Mouse (Mus musculus): Measurements from ENCODE around the gene Klk14. TPM values are rescaled to one million over a fixed set of nuclear protein-coding genes. Genes with fewer than 3 reads are reported as not detected.

Klk14 gene
- polyA plus RNA-seq (2012; rRNA removed) = 0.09 TPM in 1 of 2 replicates, not detected in the other

- Histone ChIP-seq H3K36me3 (ENCODE audit: control insufficient read depth, insufficient read depth, low read length) (no peaks in the 10 kb centered on the region), H3K27ac (ENCODE audit: insufficient read depth, low read depth, low read length) (no peak within 1 kb of the TSS), H3K27me3 (ENCODE audit: control insufficient read depth, insufficient read depth, low read length) (no peaks in the 10 kb centered on the region), H3K4me3 (ENCODE audit: low read depth, low read length) (no peak within 1 kb of the TSS), H3K4me1 (ENCODE audit: control insufficient read depth, insufficient read depth, insufficient read length, low read length) (no peaks in the 10 kb centered on the region)
- TF ChIP-seq CTCF (IDR thresholded peaks at IDR 0.05; ENCODE audit: extremely low read depth, insufficient read length, insufficient replicate concordance, low read depth, low read length) (no peak), POLR2A (IDR thresholded peaks at IDR 0.05; ENCODE audit: low read depth, low read length) (no peak)
Measured at GRCm38 (mm10) chr7:43690118-43690517, at the start of gene Klk14. Klk14 (plus strand) TSS chr7:43690418.

- 65% methylated on average over 5 of the region's 5 CpGs for whole genome bisulfite sequencing
- no peak overlapping the region for H3K4me3 ChIP-seq (ENCODE audit: low read depth, low read length)
- peak overlapping the region; percentile 49; the same call in 1 of the 2 replicates for H3K27ac ChIP-seq (ENCODE audit: insufficient read depth, low read depth, low read length)
- no peaks in the 10 kb centered on the region for H3K27me3 ChIP-seq (ENCODE audit: control insufficient read depth, insufficient read depth, low read length)
- H3K4me1 ChIP-seq (ENCODE audit: control insufficient read depth, insufficient read depth, insufficient read length, low read length) = no peaks in the 10 kb centered on the region; the same call in 1 of the 2 replicates
- H3K36me3 ChIP-seq (ENCODE audit: control insufficient read depth, insufficient read depth, low read length) = no peaks in the 10 kb centered on the region
- no peak for TF ChIP-seq POLR2A (IDR thresholded peaks at IDR 0.05; ENCODE audit: low read depth, low read length)
- no peak for TF ChIP-seq CTCF (IDR thresholded peaks at IDR 0.05; ENCODE audit: extremely low read depth, insufficient read length, insufficient replicate concordance, low read depth, low read length)
Measured at GRCm38 (mm10) chr7:43642587-43642986, 47.6 kb upstream of the Klk14 start.

- Histone ChIP-seq H3K27ac (ENCODE audit: insufficient read depth, low read depth, low read length) (peak overlapping the region; percentile 49), H3K36me3 (ENCODE audit: control insufficient read depth, insufficient read depth, low read length) (no peaks in the 10 kb centered on the region), H3K4me3 (ENCODE audit: low read depth, low read length) (no peak overlapping the region), H3K27me3 (ENCODE audit: control insufficient read depth, insufficient read depth, low read length) (no peaks in the 10 kb centered on the region), H3K4me1 (ENCODE audit: control insufficient read depth, insufficient read depth, insufficient read length, low read length) (no peaks in the 10 kb centered on the region; the same call in 1 of the 2 replicates)
- no peak for TF ChIP-seq POLR2A (IDR thresholded peaks at IDR 0.05; ENCODE audit: low read depth, low read length)
- no peak for TF ChIP-seq CTCF (IDR thresholded peaks at IDR 0.05; ENCODE audit: extremely low read depth, insufficient read length, insufficient replicate concordance, low read depth, low read length)
- WGBS = 81% methylated on average over 17 of the region's 17 CpGs
Measured at GRCm38 (mm10) chr7:43643046-43643652, 47.1 kb upstream of the Klk14 start.

GRCm38 (mm10) chr7:43652683-43653082 is 37.5 kb upstream of the Klk14 start:
- TF ChIP-seq CTCF (IDR thresholded peaks at IDR 0.05; ENCODE audit: extremely low read depth, insufficient read length, insufficient replicate concordance, low read depth, low read length) (no peak), POLR2A (IDR thresholded peaks at IDR 0.05; ENCODE audit: low read depth, low read length) (no peak)
- H3K4me3 ChIP-seq (ENCODE audit: low read depth, low read length) = no peak overlapping the region
- H3K36me3 ChIP-seq (ENCODE audit: control insufficient read depth, insufficient read depth, low read length) = no peaks in the 10 kb centered on the region
- H3K27me3 ChIP-seq (ENCODE audit: control insufficient read depth, insufficient read depth, low read length) = no peaks in the 10 kb centered on the region
- H3K27ac ChIP-seq (ENCODE audit: insufficient read depth, low read depth, low read length) = no peak overlapping the region
- 68% methylated on average over 6 of the region's 6 CpGs for WGBS
- H3K4me1 ChIP-seq (ENCODE audit: control insufficient read depth, insufficient read depth, insufficient read length, low read length) = no peaks in the 10 kb centered on the region

- 51% methylated on average over 3 of the region's 3 CpGs for WGBS
- Histone ChIP-seq H3K4me3 (ENCODE audit: low read depth, low read length) (no peak overlapping the region), H3K4me1 (ENCODE audit: control insufficient read depth, insufficient read depth, insufficient read length, low read length) (no peaks in the 10 kb centered on the region), H3K27ac (ENCODE audit: insufficient read depth, low read depth, low read length) (no peak overlapping the region), H3K36me3 (ENCODE audit: control insufficient read depth, insufficient read depth, low read length) (no peaks in the 10 kb centered on the region), H3K27me3 (ENCODE audit: control insufficient read depth, insufficient read depth, low read length) (no peaks in the 10 kb centered on the region)
- TF ChIP-seq POLR2A (IDR thresholded peaks at IDR 0.05; ENCODE audit: low read depth, low read length) (no peak), CTCF (IDR thresholded peaks at IDR 0.05; ENCODE audit: extremely low read depth, insufficient read length, insufficient replicate concordance, low read depth, low read length) (no peak)
Measured at GRCm38 (mm10) chr7:43654519-43654918, 35.7 kb upstream of the Klk14 start.

GRCm38 (mm10) chr7:43656232-43656631 is 34.0 kb upstream of the Klk14 start:
- Histone ChIP-seq H3K36me3 (ENCODE audit: control insufficient read depth, insufficient read depth, low read length) (no peaks in the 10 kb centered on the region), H3K27me3 (ENCODE audit: control insufficient read depth, insufficient read depth, low read length) (no peaks in the 10 kb centered on the region), H3K4me3 (ENCODE audit: low read depth, low read length) (peak overlapping the region; percentile 10), H3K27ac (ENCODE audit: insufficient read depth, low read depth, low read length) (no peak overlapping the region), H3K4me1 (ENCODE audit: control insufficient read depth, insufficient read depth, insufficient read length, low read length) (no peaks in the 10 kb centered on the region)
- TF ChIP-seq CTCF (IDR thresholded peaks at IDR 0.05; ENCODE audit: extremely low read depth, insufficient read length, insufficient replicate concordance, low read depth, low read length) (no peak), POLR2A (IDR thresholded peaks at IDR 0.05; ENCODE audit: low read depth, low read length) (no peak)
- WGBS = 58% methylated on average over 6 of the region's 6 CpGs

GRCm38 (mm10) chr7:43660002-43660401 is 30.2 kb upstream of the Klk14 start, which contains the start of gene Siglece:
Siglece (minus strand) TSS chr7:43660161.
- H3K36me3 ChIP-seq (ENCODE audit: control insufficient read depth, insufficient read depth, low read length) = no peaks in the 10 kb centered on the region
- no peaks in the 10 kb centered on the region for H3K27me3 ChIP-seq (ENCODE audit: control insufficient read depth, insufficient read depth, low read length)
- H3K4me1 ChIP-seq (ENCODE audit: control insufficient read depth, insufficient read depth, insufficient read length, low read length) = no peaks in the 10 kb centered on the region
- no peak for TF ChIP-seq CTCF (IDR thresholded peaks at IDR 0.05; ENCODE audit: extremely low read depth, insufficient read length, insufficient replicate concordance, low read depth, low read length)
- no peak for TF ChIP-seq POLR2A (IDR thresholded peaks at IDR 0.05; ENCODE audit: low read depth, low read length)
- H3K4me3 ChIP-seq (ENCODE audit: low read depth, low read length) = peak within 1 kb of the TSS; percentile 25
- H3K27ac ChIP-seq (ENCODE audit: insufficient read depth, low read depth, low read length) = no peak within 1 kb of the TSS
- 76% methylated on average over 1 of the region's 1 CpGs for WGBS
